Mouse (Mus musculus) liver, embryonic 15.5 days (tissue): ENCODE data around the gene Mrps9. TPM values are rescaled to one million over a fixed set of nuclear protein-coding genes. Genes with fewer than 3 reads are reported as not detected.

Experiments
- polyA plus RNA-seq: library from polyadenylated mRNA; unstranded; fragments of >200 nt; fragmentation: Nextera tagmentation; extraction: Ambion mirVana; gene quantifications from 2 replicates; pipeline ENCODE4 v1.2.1, GENCODE M21; 2015

Mrps9 gene
- polyA plus RNA-seq, 1 experiment from 2014 or later, result 23.0 TPM

Other genes starting within 250 kb of the Mrps9 start
- gene Pou3f3, start 155.5 kb upstream of the Mrps9 start, polyA plus RNA-seq, result 0.02 and 0.03 TPM in 2 replicates
- gene Gpr45, start 101.6 kb downstream of the Mrps9 start, polyA plus RNA-seq, result 0.14 and 0.20 TPM in 2 replicates
- 3.0 and 3.6 TPM in 2 replicates for gene Tgfbrap1, start 247.4 kb downstream of the Mrps9 start, polyA plus RNA-seq
- gene AI597479, start 247.5 kb downstream of the Mrps9 start, polyA plus RNA-seq, result 7.1 and 7.2 TPM in 2 replicates